Mouse (Mus musculus) small intestine, adult 2 months (tissue): Measurements from ENCODE around the gene Gm17387. TPM values are rescaled to one million over a fixed set of nuclear protein-coding genes. Genes with fewer than 3 reads are reported as not detected.

Experiments
- H3K27ac ChIP-seq: fragments of 200-500 bp; 2 replicates; pipeline ENCODE4 v1.5.1; 2012; ENCODE audit warnings: low read depth, low read length, control low read depth, inconsistent platforms; ENCODE audit not compliant: insufficient read depth
- H3K27me3 ChIP-seq: fragments of 200-500 bp; 2 replicates; pipeline ENCODE4 v1.6.1; 2012; ENCODE audit warnings: mild to moderate bottlenecking, moderate library complexity, low read length, inconsistent platforms; ENCODE audit not compliant: control insufficient read depth, insufficient read depth
- H3K36me3 ChIP-seq: fragments of 200-500 bp; 2 replicates; pipeline ENCODE4 v1.6.1; 2012; ENCODE audit warnings: mild to moderate bottlenecking, low read length, control low read depth, inconsistent platforms; ENCODE audit not compliant: control insufficient read depth, insufficient read depth
- H3K4me1 ChIP-seq: fragments of 200-500 bp; 2 replicates; pipeline ENCODE4 v1.6.1; 2012; ENCODE audit warnings: low read length, inconsistent platforms, mixed read lengths; ENCODE audit not compliant: control insufficient read depth, insufficient read depth, insufficient read length
- H3K4me3 ChIP-seq: fragments of 200-500 bp; 2 replicates; pipeline ENCODE4 v1.5.1; 2012; ENCODE audit warnings: low read depth, mild to moderate bottlenecking, control low read depth, inconsistent platforms, low read length, moderate library complexity
- CTCF ChIP-seq: fragments of 200-500 bp; IDR thresholded peaks from 2 replicates; pipeline ENCODE4 v1.5.1; 2012; ENCODE audit warnings: low read depth, mild to moderate bottlenecking, control low read depth, inconsistent platforms, low read length, moderate library complexity, mixed read lengths; ENCODE audit not compliant: insufficient replicate concordance, insufficient read length; ENCODE audit errors: extremely low read depth
- POLR2A ChIP-seq: fragments of 200-500 bp; IDR thresholded peaks from 2 replicates; pipeline ENCODE4 v1.6.1; 2012; ENCODE audit warnings: low read depth, mild to moderate bottlenecking, control low read depth, inconsistent platforms, low read length, moderate library complexity
- WGBS: fragments of 180-500 bp; shearing (Covaris S2); methylation state at CpG from one replicate; pipeline ENCODE4 v1.1.7; 2018; 5-methylcytosine and 5-hydroxymethylcytosine counted together
- polyA plus RNA-seq: library from polyadenylated mRNA; depleted of rRNA; stranded (reverse); fragments of >200 nt; gene quantifications from 2 replicates; pipeline ENCODE4 v1.2.3, GENCODE M21; 2012

Gene Gm17387
- polyA plus RNA-seq, 1 experiment = not detected

- 29% methylated on average over 5 of the region's 5 CpGs for WGBS
- Histone ChIP-seq H3K27ac (no peak overlapping the region), H3K4me3 (no peak overlapping the region), H3K36me3 (no peaks in the 10 kb centered on the region), H3K4me1 (peaks cover 10% of the 10 kb centered on the region; the same call in 1 of the 2 replicates), H3K27me3 (no peaks in the 10 kb centered on the region)
- no peak for TF ChIP-seq CTCF
- no peak for TF ChIP-seq POLR2A
Measured at GRCm38 (mm10) chr7:141006914-141007313, 22.0 kb upstream of the Gm17387 start.

- H3K4me3 ChIP-seq = no peak overlapping the region
- no peak overlapping the region; the same call in 1 of the 2 replicates for H3K27ac ChIP-seq
- H3K36me3 ChIP-seq = no peaks in the 10 kb centered on the region
Measured at GRCm38 (mm10) chr7:141008312-141008761, 20.6 kb upstream of the Gm17387 start.

GRCm38 (mm10) chr7:141008938-141009660 lies 19.8 kb upstream of the Gm17387 start:
- Histone ChIP-seq H3K27ac (peak overlapping the region; percentile 88), H3K27me3 (no peaks in the 10 kb centered on the region), H3K36me3 (no peaks in the 10 kb centered on the region), H3K4me3 (peak overlapping the region; percentile 67), H3K4me1 (peaks cover 10% of the 10 kb centered on the region; the same call in 1 of the 2 replicates)
- TF ChIP-seq CTCF (peak; percentile 82), POLR2A (no peak)
- 2% methylated on average over 20 of the region's 20 CpGs for WGBS

More at GRCm38 (mm10) chr7:141008312-141008761, 20.6 kb upstream of the Gm17387 start:
- 20% methylated on average over 7 of the region's 7 CpGs for WGBS
- no peak for TF ChIP-seq POLR2A
- TF ChIP-seq CTCF = peak; percentile 29; the same call in 1 of the 2 replicates
- Histone ChIP-seq H3K27me3 (no peaks in the 10 kb centered on the region), H3K4me1 (peaks cover 10% of the 10 kb centered on the region; the same call in 1 of the 2 replicates)

DNA sequence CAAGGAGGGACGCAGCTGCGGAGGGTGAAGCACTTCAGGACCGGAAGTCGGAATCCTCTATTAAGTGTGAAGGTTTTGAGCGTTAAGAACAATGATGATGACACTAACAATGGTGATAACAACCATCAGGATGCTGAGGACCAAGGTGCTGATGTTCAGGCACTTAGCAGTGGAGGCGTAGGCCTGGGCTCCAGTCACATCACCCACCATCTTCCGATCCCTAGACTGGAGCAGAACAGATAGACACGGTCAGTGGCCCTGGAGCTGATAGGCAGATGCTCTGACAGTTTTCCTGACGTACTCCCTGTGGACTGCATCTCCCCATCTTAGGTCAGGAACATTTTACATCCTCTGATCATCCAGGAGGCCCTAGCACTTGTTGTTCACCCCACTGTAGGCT lies 19.3 kb upstream of the Gm17387 start:
- peak overlapping the region; percentile 88 for H3K27ac ChIP-seq
- H3K27me3 ChIP-seq = no peaks in the 10 kb centered on the region
- H3K4me3 ChIP-seq = peak overlapping the region; percentile 67
- H3K36me3 ChIP-seq = no peaks in the 10 kb centered on the region
- TF ChIP-seq CTCF (no peak), POLR2A (no peak)
- 25% methylated on average over 9 of the region's 9 CpGs for WGBS
- H3K4me1 ChIP-seq = peaks cover 10% of the 10 kb centered on the region; the same call in 1 of the 2 replicates

DNA sequence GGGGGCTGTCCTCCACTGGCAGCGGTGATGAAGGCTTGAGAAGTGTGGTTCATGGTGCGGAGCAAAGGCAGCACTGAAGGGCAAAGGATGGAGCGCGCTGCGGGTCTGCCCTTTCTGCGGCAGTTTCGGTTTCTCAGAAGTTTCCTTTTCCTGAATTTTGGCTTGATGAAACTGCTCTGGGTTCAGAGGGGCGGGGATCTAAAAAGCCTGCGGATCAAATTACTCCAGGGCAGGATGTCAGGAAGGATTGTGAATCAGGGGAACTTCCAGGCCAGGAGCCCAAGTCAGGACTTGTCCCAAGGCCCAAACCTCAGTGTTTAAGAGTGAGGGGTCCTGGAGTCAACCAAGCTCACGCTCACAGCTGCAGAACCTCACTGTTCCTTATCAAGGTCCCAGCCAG lies 18.3 kb upstream of the Gm17387 start, which contains the start of gene Ifitm3:
Gene Ifitm3 (minus strand): TSS at position 178 of the 400 bp plus-strand sequence.
- TF ChIP-seq CTCF (no peak), POLR2A (peak; percentile 59; the same call in 1 of the 2 replicates)
- WGBS = 9% methylated on average over 10 of the region's 10 CpGs
- peak within 1 kb of the TSS; percentile 67 for H3K4me3 ChIP-seq
- H3K27ac ChIP-seq = peak within 1 kb of the TSS; percentile 88
- no peaks in the 10 kb centered on the region for H3K27me3 ChIP-seq
- H3K4me1 ChIP-seq = peaks cover 10% of the 10 kb centered on the region; the same call in 1 of the 2 replicates
- H3K36me3 ChIP-seq = no peaks in the 10 kb centered on the region

- Histone ChIP-seq H3K27me3 (no peaks in the 10 kb centered on the region), H3K4me1 (peaks cover 10% of the 10 kb centered on the region; the same call in 1 of the 2 replicates), H3K36me3 (no peaks in the 10 kb centered on the region), H3K4me3 (no peak overlapping the region), H3K27ac (peak overlapping the region; percentile 88)
- WGBS = 64% methylated on average over 7 of the region's 7 CpGs
- no peak for TF ChIP-seq POLR2A
- no peak for TF ChIP-seq CTCF
Measured at GRCm38 (mm10) chr7:141011238-141011770, 17.6 kb upstream of the Gm17387 start.
